Mouse (Mus musculus): ENCODE data around the gene Txndc11. TPM values are rescaled to one million over a fixed set of nuclear protein-coding genes. Genes with fewer than 3 reads are reported as not detected.

The Txndc11 gene
- polyA plus RNA-seq, 1 experiment from 2014 or later = 15.5 TPM

DNA sequence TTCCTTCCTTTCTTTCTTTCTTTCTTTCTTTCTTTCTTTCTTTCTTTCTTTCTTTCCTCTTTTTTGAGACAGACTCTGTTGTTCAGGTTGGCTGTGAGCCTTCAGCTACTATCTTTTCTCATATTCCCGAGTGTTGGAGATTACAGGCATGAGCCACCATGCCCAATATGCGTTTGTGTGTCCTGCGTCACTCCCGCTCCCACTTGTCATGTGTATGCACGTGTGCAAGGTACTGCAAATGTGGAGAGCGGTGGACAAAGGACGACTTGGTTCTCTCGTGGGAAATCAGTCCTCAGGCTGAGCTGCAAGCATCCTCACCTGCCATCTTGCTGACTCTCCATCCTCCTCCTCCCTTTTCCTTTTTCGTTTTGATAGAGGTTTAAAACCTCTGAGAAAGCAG lies 99.2 kb downstream of the Txndc11 start:
- no peak overlapping the region for H3K4me3 ChIP-seq (ENCODE audit: inconsistent target)
- WGBS (ENCODE audit: missing documents) = 91% methylated on average over 9 of the region's 9 CpGs
- no peaks in the 10 kb centered on the region; the same call in 1 of the 2 replicates for H3K79me2 ChIP-seq (ENCODE audit: inconsistent target)
- no peak overlapping the region for H3K27ac ChIP-seq
- H3K36me3 ChIP-seq (ENCODE audit: inconsistent target) = no peaks in the 10 kb centered on the region

DNA sequence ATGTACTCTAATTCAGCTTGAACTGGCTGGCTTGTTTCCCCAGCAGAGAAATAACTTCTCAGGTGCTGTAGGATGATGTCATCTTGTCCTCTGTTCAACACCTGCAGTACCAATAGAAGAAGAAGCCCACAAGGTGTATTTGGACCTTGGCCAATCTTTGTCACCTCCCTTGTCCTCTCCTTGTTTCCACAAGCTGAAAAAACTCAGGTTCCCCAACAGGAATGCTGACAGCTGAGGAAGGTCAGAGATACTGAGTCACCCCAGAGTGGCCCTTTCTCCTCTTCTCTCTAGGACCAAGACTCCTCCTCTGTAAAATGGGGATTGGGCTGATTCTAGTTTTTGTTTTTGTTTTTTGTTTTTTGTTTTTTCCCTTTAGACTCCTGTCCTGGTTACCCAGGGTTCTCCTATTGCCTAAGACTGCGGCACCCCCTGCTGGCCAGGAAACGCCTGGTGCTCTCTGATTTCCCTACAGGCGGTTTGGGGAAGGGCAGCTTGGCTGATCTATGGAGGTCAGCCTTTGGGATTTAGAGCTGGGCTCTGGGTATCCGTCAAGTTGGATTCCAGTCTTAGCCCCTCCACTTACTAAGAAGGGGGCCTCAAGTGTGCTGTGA lies 100.2 kb downstream of the Txndc11 start:
- Histone ChIP-seq H3K4me3 (ENCODE audit: inconsistent target) (no peak overlapping the region), H3K79me2 (ENCODE audit: inconsistent target) (no peaks in the 10 kb centered on the region; the same call in 1 of the 2 replicates), H3K27ac (no peak overlapping the region), H3K36me3 (ENCODE audit: inconsistent target) (no peaks in the 10 kb centered on the region)
- 0% methylated on average over 4 of the region's 4 CpGs for WGBS (ENCODE audit: missing documents)

DNA sequence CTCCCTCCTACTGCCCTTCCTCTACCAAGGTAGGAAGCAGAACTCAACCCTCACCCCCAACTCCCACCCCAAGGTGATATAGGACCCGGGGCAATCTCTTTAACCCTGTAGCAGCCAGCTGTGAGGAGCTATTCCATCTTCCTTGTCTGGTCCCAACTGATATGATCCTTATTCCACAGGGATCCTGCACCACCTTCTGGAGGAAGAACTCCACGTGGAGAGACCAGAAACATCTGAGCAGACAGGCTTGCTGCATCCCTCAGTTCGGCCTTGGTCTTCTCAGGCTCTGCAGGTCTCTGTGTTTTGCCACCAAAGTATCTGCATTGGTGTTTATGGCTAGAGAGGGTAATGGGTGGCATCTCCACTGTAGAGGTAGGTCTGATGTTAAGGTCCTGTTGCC lies 103.1 kb downstream of the Txndc11 start:
- H3K79me2 ChIP-seq (ENCODE audit: inconsistent target) = no peaks in the 10 kb centered on the region; the same call in 1 of the 2 replicates
- 85% methylated on average over 3 of the region's 3 CpGs for WGBS (ENCODE audit: missing documents)
- H3K4me3 ChIP-seq (ENCODE audit: inconsistent target) = no peak overlapping the region

DNA sequence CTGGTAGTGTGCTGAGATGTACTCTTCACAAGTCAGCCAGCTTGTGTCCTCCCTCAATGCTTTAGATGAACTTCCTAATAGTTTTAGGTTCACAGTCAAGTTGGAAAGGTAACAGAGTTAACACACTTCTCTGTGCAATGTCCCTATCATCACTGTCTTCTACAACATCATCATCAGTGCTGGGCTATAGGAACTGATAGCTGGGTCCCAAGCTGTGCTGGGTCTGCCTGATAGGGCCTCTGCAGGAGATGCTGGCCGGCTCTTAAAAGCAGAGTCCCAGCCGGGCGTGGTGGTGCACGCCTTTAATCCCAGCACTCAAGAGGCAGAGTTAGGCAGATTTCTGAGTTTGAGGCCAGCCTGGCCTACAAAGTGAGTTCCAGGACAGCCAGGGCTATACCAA lies 103.6 kb downstream of the Txndc11 start:
- Histone ChIP-seq H3K27ac (no peak overlapping the region), H3K79me2 (ENCODE audit: inconsistent target) (no peaks in the 10 kb centered on the region; the same call in 1 of the 2 replicates), H3K4me3 (ENCODE audit: inconsistent target) (no peak overlapping the region), H3K36me3 (ENCODE audit: inconsistent target) (no peaks in the 10 kb centered on the region)
- WGBS (ENCODE audit: missing documents) = 98% methylated on average over 4 of the region's 4 CpGs

More for the DNA sequence above, 103.1 kb downstream of the Txndc11 start:
- Histone ChIP-seq H3K36me3 (ENCODE audit: inconsistent target) (no peaks in the 10 kb centered on the region), H3K27ac (no peak overlapping the region)

DNA sequence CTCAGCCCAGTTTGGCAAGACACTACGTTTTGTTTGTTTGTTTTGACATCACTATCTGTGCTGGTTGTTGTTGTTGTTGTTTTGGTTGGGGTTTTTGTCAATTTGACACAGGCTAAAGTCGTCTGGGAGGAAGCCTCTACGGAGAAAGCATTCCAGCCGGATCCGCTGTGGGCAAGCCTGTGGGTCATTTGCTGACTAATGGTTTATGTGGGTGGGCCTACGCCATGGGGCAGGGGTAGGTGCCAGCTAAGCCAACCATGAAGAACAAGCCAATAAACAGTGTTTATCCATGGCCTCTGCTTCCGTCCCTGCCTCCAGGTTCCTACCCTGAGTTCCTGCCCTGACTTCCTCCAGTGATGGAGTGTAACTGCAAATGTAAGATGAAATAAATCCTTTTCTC lies 106.2 kb downstream of the Txndc11 start:
- Histone ChIP-seq H3K79me2 (ENCODE audit: inconsistent target) (no peaks in the 10 kb centered on the region), H3K4me3 (ENCODE audit: inconsistent target) (no peak overlapping the region)
- WGBS (ENCODE audit: missing documents) = 90% methylated on average over 7 of the region's 7 CpGs

More for the DNA sequence above, 106.2 kb downstream of the Txndc11 start:
- Histone ChIP-seq H3K27ac (no peak overlapping the region), H3K36me3 (ENCODE audit: inconsistent target) (no peaks in the 10 kb centered on the region)

Other genes starting within 250 kb of the Txndc11 start
- 5.0 to 12.4 TPM (median 5.0 TPM) in 3 replicates for gene Snn, start 73.7 kb downstream of the Txndc11 start, polyA plus RNA-seq (2018)
- gene Litaf, start 68.5 kb downstream of the Txndc11 start, polyA plus RNA-seq (2018) = 325 to 1,163 TPM (median 559 TPM) in 3 replicates
- 64.3 to 121 TPM (median 115 TPM) in 3 replicates for gene Zc3h7a, start 41.7 kb upstream of the Txndc11 start, polyA plus RNA-seq (2018)
- 45.4 to 112 TPM (median 99.2 TPM) in 3 replicates for gene Rsl1d1, start 68.7 kb upstream of the Txndc11 start, polyA plus RNA-seq (2018)
- gene Gspt1, start 119.7 kb upstream of the Txndc11 start, polyA plus RNA-seq (2018) = 60.3 to 139 TPM (median 132 TPM) in 3 replicates
- not detected in 3 replicates for gene Tnfrsf17, start 179.2 kb upstream of the Txndc11 start, polyA plus RNA-seq (2018)
- 19.8 to 25.6 TPM (median 21.9 TPM) in 3 replicates for gene Snx29, start 188.3 kb upstream of the Txndc11 start, polyA plus RNA-seq (2018)

All from macrophage (primary cell).